Mouse (Mus musculus) retina, postnatal 7 days (tissue): ENCODE data around the gene Yipf6.
A peak's percentile ranks its signal among the peaks of the same experiment; 100 is the strongest.
"Not testable (repeated sequence)": the region's sequence is repeated elsewhere in the genome, so short reads cannot be mapped to it uniquely, and the experiment has no call there.

Experiments used
- DNase-seq: peaks from one replicate; pipeline ENCODE4 v3.0.0-alpha.2; 2012; ENCODE audit warnings: low read depth, low spot score

Gene Yipf6

GRCm38 (mm10) chrX:98936101-98936500 lies at the start of gene Yipf6:
TSS of gene Yipf6 (plus strand) at chrX:98936316.
- no peak for DNase-seq

DNA sequence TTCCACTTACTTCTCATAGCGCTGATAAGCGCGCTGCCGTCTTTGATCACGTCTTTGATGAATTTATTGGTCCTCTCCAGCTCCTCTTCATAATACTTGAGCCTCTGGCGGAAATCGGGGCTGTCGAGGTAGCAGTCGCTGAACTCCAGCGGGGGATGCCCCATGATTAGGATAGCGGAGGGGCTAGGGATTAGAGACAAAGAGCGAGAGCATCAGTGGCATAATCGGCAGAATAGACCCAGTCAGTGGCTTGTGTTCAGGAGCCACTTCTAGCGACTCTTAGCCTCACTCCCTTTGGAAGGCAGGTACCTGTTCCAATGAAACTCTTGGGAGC lies 46.1 kb upstream of the Yipf6 start:
- peak; percentile 1 for DNase-seq

GRCm38 (mm10) chrX:98890406-98891116 lies 45.6 kb upstream of the Yipf6 start, which contains the start of gene Ophn1:
TSS of gene Ophn1 (minus strand) at chrX:98891025.
- DNase-seq, result peak; percentile 31

DNA sequence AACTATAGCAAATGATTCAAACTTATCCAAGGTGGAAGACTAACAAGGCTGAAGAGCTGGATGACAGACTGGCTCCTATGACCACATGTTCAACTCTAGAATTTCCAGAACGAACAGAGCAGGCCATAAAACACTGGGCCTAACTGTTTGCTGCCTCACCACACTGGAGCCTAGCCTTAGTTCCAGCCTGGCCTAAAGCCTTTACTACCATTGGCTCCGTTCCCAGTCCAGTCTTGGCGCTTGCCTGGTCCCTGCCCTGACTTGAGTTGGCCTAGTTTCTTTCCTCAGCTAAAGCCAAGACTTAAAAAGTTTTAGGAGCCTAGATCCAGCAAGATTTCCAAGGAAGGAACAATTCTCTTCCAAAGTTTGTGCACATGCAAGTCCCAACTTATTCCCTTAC lies 37.8 kb upstream of the Yipf6 start:
- no peak for DNase-seq

- no peak for DNase-seq
These were observed 31.9 kb upstream of the Yipf6 start for GRCm38 (mm10) chrX:98904226-98904625.

DNA sequence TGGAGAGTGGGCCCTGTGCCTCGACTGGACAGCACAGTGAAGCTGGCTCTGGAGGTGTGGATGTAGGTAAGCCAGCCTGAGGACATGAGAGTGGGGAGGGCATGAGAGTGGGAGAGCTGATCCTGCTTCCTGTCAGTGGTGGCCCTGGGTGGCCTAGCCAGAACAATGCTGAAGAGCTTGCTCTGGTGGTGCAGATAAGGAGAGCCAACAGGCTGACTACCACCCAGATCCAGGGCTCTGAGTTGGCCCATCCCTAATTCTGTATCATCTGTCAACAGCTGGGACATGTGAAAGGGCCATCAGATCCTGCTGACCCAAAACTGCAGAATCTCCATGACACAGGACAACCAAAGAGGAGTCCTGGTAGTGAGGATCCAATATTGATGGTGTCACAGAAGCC lies 27.2 kb upstream of the Yipf6 start:
- no peak for DNase-seq

- no peak for DNase-seq
These were observed 16.7 kb upstream of the Yipf6 start for GRCm38 (mm10) chrX:98919423-98919822.

GRCm38 (mm10) chrX:98936707-98937554 lies 815 bp downstream of the Yipf6 start:
- DNase-seq, result peak; percentile 78

DNA sequence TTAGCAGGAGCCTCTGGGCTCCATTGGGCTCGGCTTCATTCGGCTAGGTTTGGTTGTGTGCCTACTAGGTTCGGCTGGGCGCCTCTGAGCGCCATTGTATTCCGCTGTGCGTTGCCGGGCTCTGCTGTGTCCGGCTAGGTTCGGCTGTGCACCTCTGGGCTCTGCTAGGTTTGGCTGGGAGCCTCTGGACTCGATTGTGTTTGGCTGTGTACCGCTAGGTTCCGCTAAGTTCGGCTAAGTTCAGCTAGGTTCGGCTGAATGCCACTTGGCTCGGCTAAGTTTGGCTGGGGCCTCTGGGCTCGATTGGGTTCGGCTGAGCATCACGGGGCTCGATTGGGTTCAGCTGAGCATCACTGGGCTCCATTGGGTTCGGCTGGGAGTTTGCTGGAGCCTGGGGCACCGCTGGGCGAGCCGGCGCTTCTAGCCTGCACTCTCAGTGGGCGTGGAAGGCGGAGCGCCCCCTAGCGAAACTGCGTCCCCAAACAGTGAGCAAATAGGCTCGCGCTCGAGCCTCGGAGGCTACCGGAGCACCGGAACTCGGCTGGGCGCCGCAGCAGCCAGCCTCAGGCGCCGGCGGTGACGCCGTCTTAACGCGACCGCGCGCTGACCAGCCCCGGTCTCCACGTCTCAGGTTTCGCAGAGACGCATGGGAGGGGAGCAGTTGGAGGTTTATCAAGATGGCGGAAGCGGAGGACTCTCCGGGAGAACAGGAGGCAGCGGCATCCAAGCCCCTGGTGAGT lies 1.6 kb downstream of the Yipf6 start:
- peak; percentile 81 for DNase-seq

DNA sequence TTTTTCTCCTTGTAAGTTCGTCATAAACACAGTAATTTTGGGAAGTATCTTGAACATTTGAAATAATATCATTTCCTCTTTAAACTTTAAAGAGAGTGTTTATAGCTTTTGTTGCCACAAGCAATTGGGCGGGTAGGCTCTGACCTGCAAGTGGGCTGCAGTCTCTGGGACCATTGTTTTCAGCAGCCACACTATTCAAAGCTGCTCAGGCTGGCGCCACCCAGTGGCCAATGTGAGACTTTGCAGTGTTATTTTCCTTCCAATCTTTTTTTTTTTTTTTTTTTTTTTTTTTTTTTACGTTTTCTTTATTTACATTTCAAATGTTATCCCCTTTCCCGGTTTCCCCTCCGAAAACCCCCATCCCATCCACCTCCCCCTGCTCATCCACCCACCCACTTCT lies 17.8 kb downstream of the Yipf6 start:
- no peak for DNase-seq

- DNase-seq, result no peak
These were observed 22.2 kb downstream of the Yipf6 start for GRCm38 (mm10) chrX:98958287-98958686.

DNA sequence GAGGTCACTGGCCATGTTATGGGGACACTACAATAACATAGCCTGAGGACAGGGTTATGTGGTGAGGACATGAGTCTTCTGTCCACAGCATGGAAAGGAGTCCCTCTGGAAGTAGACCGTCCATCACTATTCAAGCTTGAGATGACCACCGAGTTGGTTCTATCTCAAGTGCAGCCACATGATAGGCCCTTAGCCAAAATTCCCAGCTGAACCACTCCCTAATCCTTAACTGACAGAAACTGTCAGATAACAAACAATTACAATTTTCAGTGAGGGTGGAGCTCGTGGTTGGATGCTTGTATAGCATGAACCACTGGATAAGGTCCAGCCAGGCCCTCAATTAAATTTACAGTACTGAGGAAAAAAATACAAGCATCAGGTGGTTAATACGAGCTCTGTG lies 22.9 kb downstream of the Yipf6 start:
- no peak for DNase-seq

DNA sequence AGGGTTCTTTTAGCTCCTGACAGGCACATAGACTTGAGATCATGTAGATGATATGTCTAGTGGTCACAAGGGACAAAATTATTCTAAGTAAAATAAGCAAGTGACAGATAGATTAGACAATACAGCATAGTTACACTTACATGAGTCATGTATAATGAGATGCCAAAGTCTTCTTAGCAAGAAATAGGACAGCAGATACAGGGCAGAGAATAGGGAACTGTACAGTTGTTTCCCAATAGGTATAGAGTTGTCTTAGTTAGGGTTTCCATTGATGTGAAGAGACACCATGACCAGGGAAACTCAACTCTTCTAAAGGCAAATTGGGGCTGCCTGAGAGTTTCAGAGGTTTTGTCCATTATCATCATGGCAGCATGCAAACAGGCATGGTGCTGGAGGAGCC lies 27.6 kb downstream of the Yipf6 start:
- DNase-seq, result no peak

GRCm38 (mm10) chrX:98964513-98964912 lies 28.4 kb downstream of the Yipf6 start:
- DNase-seq, result no peak

GRCm38 (mm10) chrX:98986611-98987010 lies 50.5 kb downstream of the Yipf6 start:
- not testable (repeated sequence) for DNase-seq

- peak; percentile 20 for DNase-seq
These were observed 53.5 kb downstream of the Yipf6 start for GRCm38 (mm10) chrX:98989574-98989973.
